In genomic region chr2:66408899-66409739, GRCm38 (mm10) we compare ENCODE assay signal across 9 mouse cellular contexts. TPM values are rescaled to one million over a fixed set of nuclear protein-coding genes. Genes with fewer than 3 reads are reported as not detected.
A peak's percentile ranks its signal among the peaks of the same experiment; 100 is the strongest.
DNase-seq lines count a peak whose midpoint lies in the region; ATAC-seq and TF ChIP-seq lines count a peak whose summit lies in the region.
"Had no signal": no experiment of that assay in that cellular context is flagged by ENCODE, and none has a peak within 500 bp of the region (broad histone marks: within the 10 kb centered on the region; RNA-seq: fewer than 3 reads in every experiment).

No protein-coding gene starts in this region.

- peaks cover 21% of the 10 kb centered on the region for H3K27me3 ChIP-seq in heart, embryonic 10.5 days (ENCODE audit: insufficient read depth, poor library complexity, severe bottlenecking)
- no peaks in the 10 kb centered on the region for H3K27me3 ChIP-seq in forebrain, embryonic 13.5 days
- H3K27me3 ChIP-seq in liver, postnatal 0 days (ENCODE audit: insufficient read depth, low read length) = peaks cover 11% of the 10 kb centered on the region; the same call in 1 of the 2 replicates

- H3K36me3 ChIP-seq in heart, embryonic 10.5 days = no peaks in the 10 kb centered on the region
- no peaks in the 10 kb centered on the region for H3K36me3 ChIP-seq in forebrain, embryonic 13.5 days (ENCODE audit: poor library complexity, severe bottlenecking)
- H3K36me3 ChIP-seq in liver, postnatal 0 days (replicated peaks; ENCODE audit: insufficient read depth, low read length) = no peaks in the 10 kb centered on the region

- H3K27ac ChIP-seq in heart, embryonic 10.5 days = no peak overlapping the region
- H3K27ac ChIP-seq in forebrain, embryonic 13.5 days = no peak overlapping the region
- H3K27ac ChIP-seq in liver, postnatal 0 days (ENCODE audit: low read depth) = no peak overlapping the region

- H3K4me2 ChIP-seq in forebrain, embryonic 13.5 days = peak overlapping the region; percentile 74
- peak overlapping the region; percentile 65 for H3K4me2 ChIP-seq in liver, postnatal 0 days (ENCODE audit: low read depth, low read length)

- 5% methylated on average over 12 of the region's 12 CpGs for WGBS in heart, embryonic 10.5 days
- 9% methylated on average over 11 of the region's 12 CpGs for WGBS in forebrain, embryonic 13.5 days
- WGBS in liver, postnatal 0 days (ENCODE audit: insufficient replicate concordance) = 9% methylated on average over 12 of the region's 12 CpGs

- no peak for TF ChIP-seq EP300 in liver, postnatal 0 days (IDR thresholded peaks at IDR 0.05; ENCODE audit: low read depth)

- no peak for TF ChIP-seq CTCF in brain, embryonic 14.5 days (IDR thresholded peaks at IDR 0.05; ENCODE audit: borderline replicate concordance, extremely low read depth, insufficient read depth, insufficient read length)
- TF ChIP-seq CTCF in liver, postnatal 0 days (IDR thresholded peaks at IDR 0.05; ENCODE audit: low read depth) = no peak

- H3K9me3 ChIP-seq in heart, embryonic 10.5 days = no peaks in the 10 kb centered on the region
- no peaks in the 10 kb centered on the region for H3K9me3 ChIP-seq in forebrain, embryonic 13.5 days (replicated peaks)
- no peaks in the 10 kb centered on the region for H3K9me3 ChIP-seq in liver, postnatal 0 days (ENCODE audit: low read length)

- TF ChIP-seq POLR2A in brain, embryonic 14.5 days (IDR thresholded peaks at IDR 0.05; ENCODE audit: borderline replicate concordance, extremely low read depth, insufficient read depth, insufficient read length, poor library complexity, severe bottlenecking) = no peak

- H3K4me3 ChIP-seq in heart, embryonic 10.5 days = peak overlapping the region; percentile 61
- H3K4me3 ChIP-seq in forebrain, embryonic 13.5 days = peak overlapping the region; percentile 55
- no peak overlapping the region for H3K4me3 ChIP-seq in liver, postnatal 0 days (ENCODE audit: low read depth, low read length)

- intact Hi-C loops in heart, postnatal 25 days (cut with DNase I) = loop anchor here (2.0 to 5.0 kb wide), 2 partner anchors 152 to 1012 kb away; partner anchors contain the start of gene Ttc21b

- DNase-seq in heart, embryonic 10.5 days (ENCODE audit: low spot score) = no peak
- DNase-seq in heart, postnatal 25 days (ENCODE audit: low spot score) = no peak
- DNase-seq in brain, embryonic 14.5 days (ENCODE audit: low read depth) = peak; percentile 69
- DNase-seq in kidney, postnatal 36 days = peak; percentile 4 to 39
- no peak for DNase-seq in liver, postnatal 0 days
- peak; percentile 58 for DNase-seq in right cerebral cortex, postnatal 14 days

- peaks cover 12% of the 10 kb centered on the region; the same call in 1 of the 2 replicates for H3K4me1 ChIP-seq in heart, embryonic 10.5 days
- H3K4me1 ChIP-seq in forebrain, embryonic 13.5 days = peaks cover 16% of the 10 kb centered on the region
- 0 out of 2 replicates have a peak, but pooled peaks cover 2% of the 10 kb centered on the region for H3K4me1 ChIP-seq in liver, postnatal 0 days (ENCODE audit: insufficient read depth)

- peak overlapping the region; percentile 73 for H3K9ac ChIP-seq in forebrain, embryonic 13.5 days
- H3K9ac ChIP-seq in liver, postnatal 0 days (replicated peaks) = no peak overlapping the region

- peak; percentile 59 for ATAC-seq in forebrain, embryonic 13.5 days
- ATAC-seq in liver, postnatal 0 days = no peak
- no peak for ATAC-seq in erythroblast, adult 5-6 weeks (replicated peaks; ENCODE audit: low FRiP score, poor library complexity, severe bottlenecking)

RNA-seq across cellular contexts. Expression of gene Scn1a, which starts 31.5 kb away (rescaled TPM):
- polyA plus RNA-seq in heart, embryonic 10.5 days (2016; fragmentation: Nextera tagmentation; extraction: Ambion mirVana) = 0.07 and 0.24 TPM in 2 replicates
- not detected for total RNA-seq in heart, postnatal 25 days (2021)
- 13.6 and 14.0 TPM in 2 replicates for polyA plus RNA-seq in brain, embryonic 14.5 days (2012; rRNA removed)
- polyA plus RNA-seq in forebrain, embryonic 13.5 days (2015; fragmentation: Nextera tagmentation; extraction: Ambion mirVana) = 5.6 and 5.9 TPM in 2 replicates
- polyA plus RNA-seq in liver, postnatal 0 days (2015; fragmentation: Nextera tagmentation; extraction: Ambion mirVana) = not detected in 2 replicates
- not detected in 2 replicates for total RNA-seq in erythroblast, adult 5-6 weeks (2015; ENCODE audit: low replicate concordance)
- not detected in 2 replicates for total RNA-seq in erythroblast, adult 5-6 weeks (2017; ENCODE audit: low replicate concordance)
- total RNA-seq: MEL had no signal

Comparison
In these comparisons a context has a peak if more than half of its experiments do, and no peak if none do; other contexts are left out.
1. DNase-seq: peak in brain, embryonic 14.5 days (single experiment), kidney, postnatal 36 days (2 of 2) and right cerebral cortex, postnatal 14 days (single experiment); none in heart, embryonic 10.5 days (single experiment), heart, postnatal 25 days (single experiment) and liver, postnatal 0 days (single experiment).